Mouse (Mus musculus) limb, embryonic 15.5 days (tissue): ENCODE data around the gene Smpd1. TPM values are rescaled to one million over a fixed set of nuclear protein-coding genes. Genes with fewer than 3 reads are reported as not detected.
A peak's percentile ranks its signal among the peaks of the same experiment; 100 is the strongest.

Experiments
- ATAC-seq: fragments of 200-750 bp; cut with Nextera tagmentation; 2 replicates; pipeline ENCODE4 v1.8.0; 2017; ENCODE audit warnings: low read depth, moderate TSS enrichment; ENCODE audit not compliant: insufficient number of reproducible peaks, low FRiP score, low TSS enrichment
- H3K27ac ChIP-seq: fragments of 300-500 bp; sonication (generic); 2 replicates; pipeline ENCODE4 v1.5.1; 2015; ENCODE audit warnings: moderate library complexity, mild to moderate bottlenecking, inconsistent platforms
- H3K27me3 ChIP-seq: fragments of 300-500 bp; sonication (generic); 2 replicates; pipeline ENCODE4 v1.6.1; 2015; ENCODE audit warnings: inconsistent platforms
- H3K36me3 ChIP-seq: fragments of 300-500 bp; sonication (generic); 2 replicates; pipeline ENCODE4 v1.6.1; 2015; ENCODE audit warnings: inconsistent platforms
- H3K4me1 ChIP-seq: fragments of 300-500 bp; sonication (generic); 2 replicates; pipeline ENCODE4 v1.6.1; 2015; ENCODE audit warnings: inconsistent platforms
- H3K4me2 ChIP-seq: fragments of 300-500 bp; sonication (generic); 2 replicates; pipeline ENCODE4 v1.6.1; 2015; ENCODE audit warnings: mild to moderate bottlenecking, inconsistent platforms
- H3K4me3 ChIP-seq: fragments of 300-500 bp; sonication (generic); 2 replicates; pipeline ENCODE4 v1.5.1; 2015; ENCODE audit warnings: mild to moderate bottlenecking, inconsistent platforms
- H3K9ac ChIP-seq: fragments of 300-500 bp; sonication (generic); 2 replicates; pipeline ENCODE4 v1.6.1; 2015; ENCODE audit warnings: inconsistent platforms
- H3K9me3 ChIP-seq: fragments of 300-500 bp; sonication (generic); 2 replicates; pipeline ENCODE4 v1.6.1; 2016; ENCODE audit warnings: inconsistent platforms
- WGBS: fragments of 180-500 bp; shearing (Covaris S2); methylation state at CpG from one replicate; pipeline ENCODE4 v1.1.7; 2015; 5-methylcytosine and 5-hydroxymethylcytosine counted together
- polyA plus RNA-seq: library from polyadenylated mRNA; unstranded; fragments of >200 nt; fragmentation: Nextera tagmentation; extraction: Ambion mirVana; gene quantifications from 2 replicates; pipeline ENCODE4 v1.2.1, GENCODE M21; 2015

Smpd1 gene
- 62.6 and 65.0 TPM in 2 replicates for polyA plus RNA-seq

DNA sequence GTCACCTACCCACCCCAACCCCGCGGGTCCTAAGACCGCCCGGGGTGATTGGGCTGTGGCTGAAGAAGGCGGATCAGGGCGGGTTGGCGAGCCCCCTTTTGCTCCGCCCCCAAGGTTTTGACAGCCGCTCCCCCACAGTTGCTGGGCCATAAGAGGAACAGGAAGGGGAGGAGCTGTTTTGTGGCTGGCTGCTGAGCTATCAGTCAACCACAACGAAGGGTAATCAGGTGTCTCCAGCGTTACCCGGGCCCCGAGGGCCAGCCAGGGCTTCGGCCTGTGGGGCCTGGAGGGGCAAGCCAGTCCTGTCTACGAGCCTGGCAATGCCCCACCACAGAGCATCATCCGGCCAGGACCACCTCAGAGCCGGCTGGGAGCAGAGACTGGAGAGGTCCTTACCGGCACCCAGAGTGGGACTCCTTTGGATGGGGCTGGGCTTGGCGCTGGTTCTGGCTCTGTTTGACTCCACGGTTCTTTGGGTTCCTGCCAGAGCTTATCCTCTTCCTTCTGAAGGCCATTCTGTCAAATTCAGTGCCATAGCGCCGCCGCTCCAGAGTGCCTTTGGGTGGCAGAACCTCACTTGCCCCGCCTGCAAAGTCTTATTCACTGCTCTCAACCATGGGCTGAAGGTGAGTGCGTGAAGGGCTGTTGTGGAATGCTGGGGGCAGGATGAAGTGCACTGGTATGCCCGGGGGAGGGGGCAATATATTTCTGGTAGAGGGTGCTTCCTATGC is at the start of gene Smpd1:
Smpd1 (plus strand) TSS at position 149 of the 731 bp plus-strand sequence.
- Histone ChIP-seq H3K9ac (peak within 1 kb of the TSS; percentile 70), H3K27me3 (no peaks in the 10 kb centered on the region), H3K27ac (peak within 1 kb of the TSS; percentile 65; the same call in 1 of the 2 replicates), H3K4me3 (peak within 1 kb of the TSS; percentile 76), H3K9me3 (no peaks in the 10 kb centered on the region), H3K4me1 (peaks cover 15% of the 10 kb centered on the region), H3K4me2 (peak within 1 kb of the TSS; percentile 82), H3K36me3 (peaks cover 22% of the 10 kb centered on the region)
- ATAC-seq, result peak; percentile 85
- WGBS, result 3% methylated on average over 26 of the region's 26 CpGs

DNA sequence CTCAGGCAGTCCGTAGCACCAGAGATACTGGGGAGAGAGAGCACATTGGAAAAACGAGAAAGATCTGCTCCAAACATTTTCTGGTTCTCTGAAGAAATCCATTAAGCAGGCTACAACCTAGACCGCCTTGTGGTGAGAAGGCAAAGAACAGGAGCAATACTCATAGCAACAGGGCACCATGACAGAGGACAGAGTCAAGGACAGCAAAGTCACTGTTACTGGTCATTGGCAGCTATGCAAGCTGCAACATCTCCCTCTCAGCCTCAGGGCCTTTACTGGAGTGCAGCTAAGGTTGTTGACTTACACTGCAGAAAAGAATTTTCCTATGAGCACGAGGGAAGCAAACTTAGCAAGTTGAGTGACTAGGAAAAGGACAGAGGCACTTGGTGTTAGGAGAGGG is 46.9 kb upstream of the Smpd1 start:
- Histone ChIP-seq H3K4me3 (no peak overlapping the region), H3K4me1 (no peaks in the 10 kb centered on the region), H3K36me3 (no peaks in the 10 kb centered on the region), H3K4me2 (no peak overlapping the region), H3K27ac (no peak overlapping the region), H3K27me3 (no peaks in the 10 kb centered on the region), H3K9ac (no peak overlapping the region), H3K9me3 (no peaks in the 10 kb centered on the region)
- ATAC-seq, result no peak
- WGBS, result 55% methylated on average over 4 of the region's 4 CpGs

DNA sequence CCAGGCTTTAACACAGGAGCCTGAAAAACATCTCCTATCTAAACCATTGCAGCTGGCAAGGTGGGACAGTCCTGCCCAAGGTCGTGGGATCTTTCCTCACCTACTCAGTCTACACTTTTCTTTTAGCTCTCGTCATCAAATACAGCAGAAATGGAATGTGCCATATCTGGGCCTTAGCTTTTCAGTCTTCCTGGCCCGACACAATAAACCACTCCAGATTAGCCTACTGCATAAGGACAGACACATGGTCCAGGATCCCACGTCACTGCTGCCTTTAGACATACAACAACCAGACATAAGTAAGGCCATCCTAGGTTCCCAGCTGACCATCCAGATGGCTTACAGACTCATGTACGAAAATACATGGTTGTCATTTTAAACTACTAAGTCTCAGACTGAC is 44.0 kb upstream of the Smpd1 start:
- H3K36me3 ChIP-seq, result no peaks in the 10 kb centered on the region
- H3K9me3 ChIP-seq, result no peaks in the 10 kb centered on the region
- 78% methylated on average over 5 of the region's 5 CpGs for WGBS
- no peak for ATAC-seq
- H3K4me2 ChIP-seq, result no peak overlapping the region
- no peak overlapping the region for H3K27ac ChIP-seq
- no peaks in the 10 kb centered on the region for H3K27me3 ChIP-seq
- no peak overlapping the region for H3K9ac ChIP-seq
- 0 out of 2 replicates have a peak, but pooled peaks cover 4% of the 10 kb centered on the region for H3K4me1 ChIP-seq
- no peak overlapping the region for H3K4me3 ChIP-seq

DNA sequence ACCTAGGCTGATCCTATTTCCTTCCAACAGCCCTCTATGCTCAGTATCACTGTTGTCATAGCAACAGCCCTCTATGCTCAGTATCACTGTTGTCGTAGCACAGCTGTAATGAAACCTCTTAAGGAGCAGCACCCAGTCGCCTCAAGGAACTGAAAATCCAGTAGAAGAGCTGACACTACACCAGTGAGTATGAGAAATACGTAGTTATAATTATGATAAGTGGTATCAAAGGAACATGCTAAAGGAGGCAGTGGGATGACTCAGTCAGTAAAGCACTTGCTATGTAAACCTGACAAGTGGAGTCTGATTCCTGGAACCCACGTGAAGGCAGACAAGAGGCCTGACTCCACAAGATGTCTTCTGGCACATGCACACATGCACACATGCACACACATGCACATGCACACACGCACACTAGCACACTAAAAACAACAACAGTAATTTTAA is 40.3 kb upstream of the Smpd1 start:
- Histone ChIP-seq H3K4me2 (no peak overlapping the region), H3K27me3 (no peaks in the 10 kb centered on the region), H3K4me3 (no peak overlapping the region), H3K9me3 (no peaks in the 10 kb centered on the region), H3K36me3 (no peaks in the 10 kb centered on the region), H3K9ac (no peak overlapping the region), H3K27ac (no peak overlapping the region), H3K4me1 (0 out of 2 replicates have a peak, but pooled peaks cover 4% of the 10 kb centered on the region)
- no peak for ATAC-seq
- 41% methylated on average over 5 of the region's 5 CpGs for WGBS

DNA sequence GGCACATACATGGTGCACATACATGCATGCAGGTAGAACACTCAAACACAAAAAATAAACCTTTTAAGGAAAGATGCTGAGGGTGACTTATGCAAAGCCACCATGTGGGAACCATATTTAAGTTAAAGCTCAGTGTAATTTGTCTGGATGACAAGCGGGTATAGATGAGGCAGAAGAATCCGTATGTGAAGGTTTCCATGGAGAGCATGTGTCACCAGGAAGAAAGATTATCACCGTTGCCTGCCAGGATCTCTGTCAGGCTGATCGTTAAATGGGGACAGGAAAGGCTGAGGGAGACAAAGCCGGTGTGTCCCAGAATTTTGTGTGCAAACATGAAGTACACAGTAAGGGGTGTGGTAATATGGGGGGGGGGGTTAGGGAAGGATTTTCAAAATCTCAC is 39.6 kb upstream of the Smpd1 start:
- Histone ChIP-seq H3K4me1 (0 out of 2 replicates have a peak, but pooled peaks cover 4% of the 10 kb centered on the region), H3K4me3 (no peak overlapping the region), H3K9me3 (no peaks in the 10 kb centered on the region), H3K27me3 (no peaks in the 10 kb centered on the region), H3K27ac (no peak overlapping the region), H3K4me2 (no peak overlapping the region), H3K9ac (no peak overlapping the region), H3K36me3 (no peaks in the 10 kb centered on the region)
- no peak for ATAC-seq
- WGBS, result 31% methylated on average over 5 of the region's 5 CpGs

DNA sequence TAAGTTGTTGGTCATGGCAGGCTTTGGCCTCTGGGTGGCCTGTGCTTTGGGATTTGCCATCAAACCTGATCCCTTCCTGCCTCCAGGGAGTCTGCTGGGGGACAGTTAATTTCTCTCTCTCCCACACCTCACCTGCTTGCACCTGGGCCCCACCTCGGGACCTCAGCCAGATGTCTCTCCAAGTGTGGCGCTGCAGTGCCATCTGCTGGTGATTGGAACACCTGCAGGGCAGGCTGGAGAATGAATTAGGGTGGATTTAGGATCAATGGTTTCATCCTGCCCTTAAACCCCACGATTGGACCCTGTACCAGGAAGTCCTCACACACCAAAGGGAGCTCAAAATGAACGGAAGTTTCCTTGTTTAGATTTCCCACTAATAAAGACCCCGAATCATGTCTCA is 39.0 kb upstream of the Smpd1 start:
- Histone ChIP-seq H3K36me3 (no peaks in the 10 kb centered on the region), H3K9me3 (no peaks in the 10 kb centered on the region), H3K4me3 (no peak overlapping the region), H3K9ac (no peak overlapping the region), H3K27me3 (no peaks in the 10 kb centered on the region), H3K4me2 (no peak overlapping the region), H3K27ac (no peak overlapping the region), H3K4me1 (0 out of 2 replicates have a peak, but pooled peaks cover 4% of the 10 kb centered on the region)
- no peak for ATAC-seq
- WGBS, result 7% methylated on average over 5 of the region's 5 CpGs

DNA sequence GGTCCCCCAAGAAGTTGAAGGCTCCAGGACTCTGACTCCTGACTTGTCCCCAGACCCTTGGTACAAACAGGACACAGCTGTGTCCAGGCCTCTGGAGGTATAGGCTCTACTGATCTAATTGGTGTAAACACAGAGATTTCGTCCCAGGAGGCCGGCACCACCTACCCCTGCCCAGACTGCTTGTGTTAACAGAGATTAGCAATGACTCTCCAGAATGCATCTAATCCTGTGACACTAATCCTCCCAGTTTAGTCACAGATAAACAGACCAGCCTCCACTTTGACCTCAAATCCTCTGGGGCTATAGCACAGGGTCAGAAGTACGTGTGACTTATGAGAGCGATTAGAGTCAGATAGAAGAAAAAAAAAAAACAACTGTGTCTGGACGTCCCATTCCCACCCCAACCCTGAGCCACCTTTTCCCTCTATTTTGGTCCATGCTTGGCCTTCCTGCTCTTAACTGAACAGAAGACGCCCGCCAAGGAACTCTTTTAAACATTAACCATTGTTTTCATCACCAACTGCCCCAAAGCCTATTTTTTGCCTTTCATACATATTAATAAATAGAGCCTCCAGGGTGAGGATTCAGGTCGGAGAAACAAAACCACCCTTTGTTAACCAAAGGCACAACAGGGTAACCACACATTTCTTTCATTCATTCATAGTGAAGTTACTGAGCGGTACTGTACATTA is 37.3 kb upstream of the Smpd1 start:
- WGBS, result 54% methylated on average over 9 of the region's 9 CpGs
- no peak for ATAC-seq
- Histone ChIP-seq H3K4me3 (no peak overlapping the region), H3K27ac (no peak overlapping the region), H3K27me3 (no peaks in the 10 kb centered on the region), H3K36me3 (no peaks in the 10 kb centered on the region), H3K9ac (no peak overlapping the region), H3K4me1 (0 out of 2 replicates have a peak, but pooled peaks cover 4% of the 10 kb centered on the region), H3K9me3 (no peaks in the 10 kb centered on the region), H3K4me2 (no peak overlapping the region)

DNA sequence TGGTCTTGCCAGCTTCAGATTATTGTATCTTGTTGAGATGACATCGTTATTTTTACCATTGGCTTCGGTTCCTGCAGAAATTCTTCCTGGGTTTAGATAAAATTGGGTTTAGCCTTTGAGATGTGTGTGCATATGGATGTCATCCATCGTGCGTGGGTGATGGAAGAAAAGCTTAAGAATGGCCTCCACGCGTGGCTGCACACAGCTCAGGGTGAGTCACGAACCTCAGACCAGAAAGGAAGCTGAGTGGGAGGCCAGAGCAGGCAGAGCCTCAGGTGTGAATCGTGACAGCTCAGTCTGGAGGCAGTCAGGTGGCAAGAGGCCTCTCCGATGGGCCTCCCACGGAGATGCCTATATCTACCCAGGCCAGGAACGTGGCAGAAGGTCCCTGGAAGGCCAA is 34.8 kb upstream of the Smpd1 start:
- Histone ChIP-seq H3K4me2 (no peak overlapping the region), H3K27ac (no peak overlapping the region), H3K4me3 (no peak overlapping the region), H3K9me3 (no peaks in the 10 kb centered on the region), H3K27me3 (no peaks in the 10 kb centered on the region), H3K36me3 (no peaks in the 10 kb centered on the region), H3K4me1 (0 out of 2 replicates have a peak, but pooled peaks cover 4% of the 10 kb centered on the region), H3K9ac (no peak overlapping the region)
- ATAC-seq, result no peak
- 55% methylated on average over 11 of the region's 11 CpGs for WGBS

DNA sequence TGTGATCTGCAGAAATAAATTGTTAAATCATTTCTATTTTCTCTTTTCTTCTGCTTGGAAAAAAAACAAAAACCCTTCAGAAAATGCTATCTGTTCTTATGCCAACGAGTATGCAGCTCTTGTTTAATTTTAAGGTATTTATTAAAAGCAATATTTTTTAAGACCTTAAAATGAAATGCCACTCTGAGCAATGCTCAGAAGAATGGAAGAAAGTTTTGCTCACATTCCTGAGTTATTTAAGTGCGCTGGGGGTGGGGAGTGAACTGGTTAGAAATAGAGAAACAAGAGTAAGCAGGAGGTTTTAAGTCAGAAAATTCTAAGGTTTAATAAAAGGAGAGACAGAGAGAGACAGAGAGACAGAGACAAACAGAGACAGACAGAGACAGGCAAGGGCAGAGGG is 34.4 kb upstream of the Smpd1 start:
- H3K4me3 ChIP-seq, result no peak overlapping the region
- no peaks in the 10 kb centered on the region for H3K27me3 ChIP-seq
- ATAC-seq, result no peak
- H3K9ac ChIP-seq, result no peak overlapping the region
- H3K9me3 ChIP-seq, result no peaks in the 10 kb centered on the region
- H3K4me1 ChIP-seq, result 0 out of 2 replicates have a peak, but pooled peaks cover 4% of the 10 kb centered on the region
- no peak overlapping the region for H3K4me2 ChIP-seq
- H3K36me3 ChIP-seq, result no peaks in the 10 kb centered on the region
- WGBS, result 62% methylated on average over 2 of the region's 2 CpGs
- H3K27ac ChIP-seq, result no peak overlapping the region

DNA sequence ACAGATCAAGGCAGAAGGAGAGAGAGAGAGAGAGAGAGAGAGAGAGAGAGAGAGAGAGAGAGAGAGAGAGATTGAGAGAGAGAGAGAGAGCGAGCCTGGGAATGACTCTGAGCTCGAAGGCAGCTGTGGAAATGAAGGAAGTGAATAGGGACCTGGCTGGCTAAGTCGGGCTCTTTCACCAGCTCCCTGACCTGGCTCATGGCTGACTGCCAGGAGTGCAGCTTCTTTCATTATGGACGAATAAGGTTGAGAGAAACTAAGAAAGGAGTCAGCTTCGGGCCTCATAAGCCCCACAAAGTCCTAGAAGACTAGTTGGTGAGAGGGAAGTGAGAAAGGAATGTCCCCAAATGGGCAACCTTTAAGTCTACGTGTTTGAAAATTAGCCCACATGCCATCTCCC is 34.0 kb upstream of the Smpd1 start:
- Histone ChIP-seq H3K4me1 (no peaks in the 10 kb centered on the region), H3K27ac (no peak overlapping the region), H3K9ac (no peak overlapping the region), H3K27me3 (no peaks in the 10 kb centered on the region), H3K36me3 (no peaks in the 10 kb centered on the region), H3K9me3 (no peaks in the 10 kb centered on the region), H3K4me3 (no peak overlapping the region), H3K4me2 (no peak overlapping the region)
- no peak for ATAC-seq
- WGBS, result 10% methylated on average over 6 of the region's 6 CpGs

DNA sequence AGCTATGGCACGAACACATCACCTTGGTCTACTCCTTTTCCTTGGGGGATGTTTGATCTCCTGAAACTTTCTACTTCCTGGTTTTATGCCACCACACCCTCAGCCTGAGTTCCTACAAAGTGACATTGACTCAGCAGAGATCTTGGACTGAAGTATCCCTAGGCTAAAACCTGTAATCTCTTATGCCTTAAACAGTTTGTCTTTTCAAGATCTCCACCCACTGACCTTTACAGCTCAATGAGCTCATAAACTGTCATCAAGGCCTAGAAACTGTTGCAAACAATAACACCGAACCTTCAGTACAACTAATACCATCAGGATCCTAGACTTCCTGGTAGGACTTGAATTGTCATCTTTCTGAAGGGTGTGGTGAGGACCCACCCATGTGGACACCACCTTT is 29.9 kb upstream of the Smpd1 start:
- Histone ChIP-seq H3K9me3 (no peaks in the 10 kb centered on the region), H3K9ac (no peak overlapping the region), H3K36me3 (no peaks in the 10 kb centered on the region), H3K4me3 (no peak overlapping the region), H3K27ac (no peak overlapping the region), H3K4me1 (no peaks in the 10 kb centered on the region), H3K27me3 (no peaks in the 10 kb centered on the region), H3K4me2 (no peak overlapping the region)
- ATAC-seq, result no peak
- WGBS, result 82% methylated on average over 2 of the region's 2 CpGs

DNA sequence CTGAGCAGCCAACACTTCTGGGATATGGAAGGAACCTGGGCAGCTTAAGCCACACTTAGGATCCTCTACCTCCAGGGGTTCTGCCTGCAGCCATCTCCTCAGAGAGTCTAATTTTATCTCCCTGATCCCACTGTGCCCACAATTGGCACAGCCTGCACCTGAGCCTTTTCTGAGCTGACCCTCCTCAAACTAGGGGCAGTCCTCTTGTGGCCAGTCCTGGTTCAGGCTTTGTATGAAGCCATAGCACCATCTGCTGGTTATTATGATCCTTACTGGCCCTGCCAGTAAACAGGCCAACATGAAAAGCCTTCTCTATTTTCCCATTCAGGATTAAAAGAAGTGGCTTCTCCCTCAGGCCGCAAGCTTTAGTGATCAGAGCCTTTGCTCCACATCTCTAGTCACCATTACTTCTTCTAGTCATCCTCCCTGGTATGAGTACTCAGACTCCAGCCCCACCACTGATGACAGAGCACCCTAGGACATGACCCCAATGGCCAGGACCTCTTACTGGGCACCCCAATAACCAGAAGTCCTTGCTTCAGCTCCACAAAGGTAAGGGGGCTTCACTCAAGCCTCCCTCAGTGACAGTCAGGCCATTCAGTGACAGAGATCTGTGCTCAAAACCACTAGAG is 26.7 kb upstream of the Smpd1 start:
- Histone ChIP-seq H3K4me2 (no peak overlapping the region), H3K27me3 (no peaks in the 10 kb centered on the region), H3K4me1 (no peaks in the 10 kb centered on the region), H3K9ac (no peak overlapping the region), H3K4me3 (no peak overlapping the region), H3K36me3 (no peaks in the 10 kb centered on the region), H3K9me3 (no peaks in the 10 kb centered on the region), H3K27ac (no peak overlapping the region)
- 55% methylated on average over 1 of the region's 1 CpGs for WGBS
- 0 out of 2 replicates have a peak, but pooled peaks have one; percentile 32 for ATAC-seq
